Mouse (Mus musculus): ENCODE results near the gene Cnot6l. TPM values are rescaled to one million over a fixed set of nuclear protein-coding genes. Genes with fewer than 3 reads are reported as not detected.

Cnot6l gene
- polyA plus RNA-seq, 1 experiment from 2014 or later: 13.7 TPM

GRCm38 (mm10) chr5:96160467-96161262 is 3.3 kb downstream of the Cnot6l start:
- Histone ChIP-seq H3K27ac (replicated peaks; ENCODE audit: low read depth, low read length) (peak overlapping the region; percentile 98), H3K9me3 (replicated peaks; ENCODE audit: control insufficient read depth, low read length) (no peaks in the 10 kb centered on the region), H3K27me3 (ENCODE audit: control insufficient read depth, insufficient read depth, low read length) (no peaks in the 10 kb centered on the region), H3K4me3 (ENCODE audit: low read depth, low read length) (peak overlapping the region; percentile 96), H3K4me2 (ENCODE audit: low read depth, low read length) (peak overlapping the region; percentile 76), H3K36me3 (replicated peaks; ENCODE audit: control insufficient read depth, insufficient read depth, low read depth, low read length) (no peaks in the 10 kb centered on the region), H3K4me1 (ENCODE audit: control insufficient read depth, insufficient read depth, low read length) (no peaks in the 10 kb centered on the region), H3K9ac (replicated peaks; ENCODE audit: low read length) (peak overlapping the region; percentile 98)
- under 1% methylated on average over 41 of the region's 50 CpGs for WGBS
- DNase-seq (ENCODE audit: low spot score) (peak; percentile 50), ATAC-seq (replicated peaks; ENCODE audit: insufficient number of reproducible peaks, low FRiP score, low TSS enrichment, low read depth) (peak; percentile 9; the same call in 1 of the 2 replicates)

- 86% methylated on average over 2 of the region's 2 CpGs for WGBS
- DNase-seq (ENCODE audit: low spot score) (no peak), ATAC-seq (replicated peaks; ENCODE audit: insufficient number of reproducible peaks, low FRiP score, low TSS enrichment, low read depth) (no peak)
- no peaks in the 10 kb centered on the region for H3K9me3 ChIP-seq (replicated peaks; ENCODE audit: control insufficient read depth, low read length)
- no peak overlapping the region for H3K27ac ChIP-seq (replicated peaks; ENCODE audit: low read depth, low read length)
- no peak overlapping the region for H3K4me2 ChIP-seq (ENCODE audit: low read depth, low read length)
- no peaks in the 10 kb centered on the region for H3K4me1 ChIP-seq (ENCODE audit: control insufficient read depth, insufficient read depth, low read length)
- no peak overlapping the region for H3K9ac ChIP-seq (replicated peaks; ENCODE audit: low read length)
- no peaks in the 10 kb centered on the region for H3K27me3 ChIP-seq (ENCODE audit: control insufficient read depth, insufficient read depth, low read length)
- no peaks in the 10 kb centered on the region for H3K36me3 ChIP-seq (replicated peaks; ENCODE audit: control insufficient read depth, insufficient read depth, low read depth, low read length)
- H3K4me3 ChIP-seq (ENCODE audit: low read depth, low read length): no peak overlapping the region
Observed at GRCm38 (mm10) chr5:96142351-96142750, 21.6 kb downstream of the Cnot6l start.

- no peak overlapping the region for H3K27ac ChIP-seq (replicated peaks; ENCODE audit: low read depth, low read length)
- WGBS: 87% methylated on average over 2 of the region's 2 CpGs
Observed at GRCm38 (mm10) chr5:96130683-96131082, 33.3 kb downstream of the Cnot6l start.

GRCm38 (mm10) chr5:96126856-96127255 is 37.1 kb downstream of the Cnot6l start:
- WGBS: 95% methylated on average over 1 of the region's 1 CpGs
- DNase-seq (ENCODE audit: low spot score) (no peak), ATAC-seq (replicated peaks; ENCODE audit: insufficient number of reproducible peaks, low FRiP score, low TSS enrichment, low read depth) (no peak)
- no peak overlapping the region for H3K4me3 ChIP-seq (ENCODE audit: low read depth, low read length)
- no peaks in the 10 kb centered on the region for H3K4me1 ChIP-seq (ENCODE audit: control insufficient read depth, insufficient read depth, low read length)
- H3K9ac ChIP-seq (replicated peaks; ENCODE audit: low read length): no peak overlapping the region
- no peak overlapping the region for H3K27ac ChIP-seq (replicated peaks; ENCODE audit: low read depth, low read length)
- H3K27me3 ChIP-seq (ENCODE audit: control insufficient read depth, insufficient read depth, low read length): no peaks in the 10 kb centered on the region
- no peak overlapping the region for H3K4me2 ChIP-seq (ENCODE audit: low read depth, low read length)
- H3K36me3 ChIP-seq (replicated peaks; ENCODE audit: control insufficient read depth, insufficient read depth, low read depth, low read length): no peaks in the 10 kb centered on the region
- no peaks in the 10 kb centered on the region for H3K9me3 ChIP-seq (replicated peaks; ENCODE audit: control insufficient read depth, low read length)

More at GRCm38 (mm10) chr5:96130683-96131082, 33.3 kb downstream of the Cnot6l start:
- DNase-seq (ENCODE audit: low spot score): no peak
- no peak overlapping the region for H3K4me2 ChIP-seq (ENCODE audit: low read depth, low read length)
- H3K27me3 ChIP-seq (ENCODE audit: control insufficient read depth, insufficient read depth, low read length): no peaks in the 10 kb centered on the region
- no peak overlapping the region for H3K4me3 ChIP-seq (ENCODE audit: low read depth, low read length)
- no peak overlapping the region for H3K9ac ChIP-seq (replicated peaks; ENCODE audit: low read length)
- no peaks in the 10 kb centered on the region for H3K4me1 ChIP-seq (ENCODE audit: control insufficient read depth, insufficient read depth, low read length)
- no peaks in the 10 kb centered on the region for H3K36me3 ChIP-seq (replicated peaks; ENCODE audit: control insufficient read depth, insufficient read depth, low read depth, low read length)
- no peak for ATAC-seq (replicated peaks; ENCODE audit: insufficient number of reproducible peaks, low FRiP score, low TSS enrichment, low read depth)
- no peaks in the 10 kb centered on the region for H3K9me3 ChIP-seq (replicated peaks; ENCODE audit: control insufficient read depth, low read length)

GRCm38 (mm10) chr5:96114943-96115342 is 49.0 kb downstream of the Cnot6l start:
- Histone ChIP-seq H3K9ac (replicated peaks; ENCODE audit: low read length) (no peak overlapping the region), H3K4me1 (ENCODE audit: control insufficient read depth, insufficient read depth, low read length) (no peaks in the 10 kb centered on the region), H3K4me2 (ENCODE audit: low read depth, low read length) (no peak overlapping the region), H3K36me3 (replicated peaks; ENCODE audit: control insufficient read depth, insufficient read depth, low read depth, low read length) (no peaks in the 10 kb centered on the region; the same call in 1 of the 2 replicates), H3K9me3 (replicated peaks; ENCODE audit: control insufficient read depth, low read length) (no peaks in the 10 kb centered on the region), H3K27ac (replicated peaks; ENCODE audit: low read depth, low read length) (no peak overlapping the region), H3K4me3 (ENCODE audit: low read depth, low read length) (no peak overlapping the region), H3K27me3 (ENCODE audit: control insufficient read depth, insufficient read depth, low read length) (no peaks in the 10 kb centered on the region)
- ATAC-seq (replicated peaks; ENCODE audit: insufficient number of reproducible peaks, low FRiP score, low TSS enrichment, low read depth) (no peak), DNase-seq (ENCODE audit: low spot score) (no peak)
- 78% methylated on average over 3 of the region's 3 CpGs for WGBS

- no peak overlapping the region for H3K4me2 ChIP-seq (ENCODE audit: low read depth, low read length)
- H3K9me3 ChIP-seq (replicated peaks; ENCODE audit: control insufficient read depth, low read length): no peaks in the 10 kb centered on the region
- H3K27ac ChIP-seq (replicated peaks; ENCODE audit: low read depth, low read length): no peak overlapping the region
- no peaks in the 10 kb centered on the region for H3K4me1 ChIP-seq (ENCODE audit: control insufficient read depth, insufficient read depth, low read length)
- DNase-seq (ENCODE audit: low spot score): no peak
- H3K9ac ChIP-seq (replicated peaks; ENCODE audit: low read length): no peak overlapping the region
- H3K27me3 ChIP-seq (ENCODE audit: control insufficient read depth, insufficient read depth, low read length): no peaks in the 10 kb centered on the region
- no peak overlapping the region for H3K4me3 ChIP-seq (ENCODE audit: low read depth, low read length)
- H3K36me3 ChIP-seq (replicated peaks; ENCODE audit: control insufficient read depth, insufficient read depth, low read depth, low read length): no peaks in the 10 kb centered on the region
- ATAC-seq (replicated peaks; ENCODE audit: insufficient number of reproducible peaks, low FRiP score, low TSS enrichment, low read depth): no peak
- 93% methylated on average over 1 of the region's 1 CpGs for WGBS
Observed at GRCm38 (mm10) chr5:96104644-96105043, 59.3 kb downstream of the Cnot6l start.

GRCm38 (mm10) chr5:96091468-96091867 is 72.5 kb downstream of the Cnot6l start:
- ATAC-seq (replicated peaks; ENCODE audit: insufficient number of reproducible peaks, low FRiP score, low TSS enrichment, low read depth) (no peak), DNase-seq (ENCODE audit: low spot score) (no peak)
- WGBS: 96% methylated on average over 2 of the region's 2 CpGs
- Histone ChIP-seq H3K9me3 (replicated peaks; ENCODE audit: control insufficient read depth, low read length) (no peaks in the 10 kb centered on the region), H3K27ac (replicated peaks; ENCODE audit: low read depth, low read length) (no peak overlapping the region), H3K27me3 (ENCODE audit: control insufficient read depth, insufficient read depth, low read length) (no peaks in the 10 kb centered on the region), H3K4me2 (ENCODE audit: low read depth, low read length) (no peak overlapping the region), H3K4me1 (ENCODE audit: control insufficient read depth, insufficient read depth, low read length) (no peaks in the 10 kb centered on the region), H3K4me3 (ENCODE audit: low read depth, low read length) (no peak overlapping the region), H3K9ac (replicated peaks; ENCODE audit: low read length) (no peak overlapping the region), H3K36me3 (replicated peaks; ENCODE audit: control insufficient read depth, insufficient read depth, low read depth, low read length) (no peaks in the 10 kb centered on the region)

GRCm38 (mm10) chr5:96085324-96085723 is 78.6 kb downstream of the Cnot6l start:
- Histone ChIP-seq H3K9ac (replicated peaks; ENCODE audit: low read length) (no peak overlapping the region), H3K27me3 (ENCODE audit: control insufficient read depth, insufficient read depth, low read length) (no peaks in the 10 kb centered on the region)
- ATAC-seq (replicated peaks; ENCODE audit: insufficient number of reproducible peaks, low FRiP score, low TSS enrichment, low read depth): no peak

More at GRCm38 (mm10) chr5:96085324-96085723, 78.6 kb downstream of the Cnot6l start:
- no peak overlapping the region for H3K4me2 ChIP-seq (ENCODE audit: low read depth, low read length)
- H3K9me3 ChIP-seq (replicated peaks; ENCODE audit: control insufficient read depth, low read length): no peaks in the 10 kb centered on the region
- no peak overlapping the region for H3K4me3 ChIP-seq (ENCODE audit: low read depth, low read length)
- DNase-seq (ENCODE audit: low spot score): no peak
- H3K4me1 ChIP-seq (ENCODE audit: control insufficient read depth, insufficient read depth, low read length): no peaks in the 10 kb centered on the region
- no peaks in the 10 kb centered on the region for H3K36me3 ChIP-seq (replicated peaks; ENCODE audit: control insufficient read depth, insufficient read depth, low read depth, low read length)
- H3K27ac ChIP-seq (replicated peaks; ENCODE audit: low read depth, low read length): no peak overlapping the region

Data from embryonic facial prominence, embryonic 11.5 days (tissue).